Comparison of ENCODE assay signal across 28 mouse cellular contexts in genomic region chr5:115139124-115139523, GRCm38 (mm10). TPM values are rescaled to one million over a fixed set of nuclear protein-coding genes. Genes with fewer than 3 reads are reported as not detected.
"Had no signal": no experiment of that assay in that cellular context is flagged by ENCODE, and none has a peak within 500 bp of the region (broad histone marks: within the 10 kb centered on the region; RNA-seq: fewer than 3 reads in every experiment).

No protein-coding gene starts in this region.

- H3K9me3 ChIP-seq: limb, embryonic 12.5 days; limb, embryonic 15.5 days; midbrain, embryonic 10.5 days; neural tube, embryonic 12.5 days; neural tube, embryonic 15.5 days; stomach, embryonic 15.5 days had no signal

- H3K27ac ChIP-seq: limb, embryonic 12.5 days; limb, embryonic 15.5 days; liver, embryonic 14.5 days; midbrain, embryonic 10.5 days; neural tube, embryonic 12.5 days; neural tube, embryonic 15.5 days; stomach, embryonic 15.5 days had no signal

- H3K9ac ChIP-seq: limb, embryonic 12.5 days; limb, embryonic 15.5 days; liver, embryonic 14.5 days; liver, postnatal 0 days; lung, embryonic 14.5 days; neural tube, embryonic 12.5 days; neural tube, embryonic 15.5 days; stomach, embryonic 15.5 days had no signal

- H3K27me3 ChIP-seq: limb, embryonic 12.5 days; limb, embryonic 15.5 days; neural tube, embryonic 12.5 days; neural tube, embryonic 15.5 days; stomach, embryonic 15.5 days had no signal

- DNase-seq: kidney, adult 9 months; kidney, postnatal 14 days; kidney, postnatal 4 days; left cerebral cortex, postnatal 4 days; liver, postnatal 0 days; lung, embryonic 14.5 days; lung, postnatal 10 days; lung, postnatal 36 days; midbrain, embryonic 14.5 days; retina, postnatal 1 day; right cerebral cortex, postnatal 25 days; spleen, adult 18-20 months; thymus, adult 18-20 months; thymus, postnatal 36 days had no signal

- H3K4me2 ChIP-seq: limb, embryonic 12.5 days; limb, embryonic 15.5 days; liver, embryonic 11.5 days; lung, embryonic 14.5 days; neural tube, embryonic 12.5 days; neural tube, embryonic 15.5 days; stomach, embryonic 15.5 days had no signal

- H3K4me3 ChIP-seq: limb, embryonic 12.5 days; limb, embryonic 15.5 days; megakaryocyte, embryonic 14.5 days; midbrain, embryonic 10.5 days; neural tube, embryonic 12.5 days; neural tube, embryonic 15.5 days; stomach, embryonic 15.5 days had no signal

- H3K4me1 ChIP-seq: limb, embryonic 15.5 days; stomach, embryonic 15.5 days had no signal

- ATAC-seq: liver, postnatal 0 days had no signal

RNA-seq across cellular contexts. Expression of gene Gm10401, which starts 41.0 kb away (rescaled TPM):
- total RNA-seq: layer of hippocampus, adult 18-20 months; layer of hippocampus, postnatal 14 days; left cerebral cortex, adult 8-10 months; left cerebral cortex, postnatal 14 days; left cerebral cortex, postnatal 4 days had no signal
- polyA plus RNA-seq: testis, adult 2 months had no signal

RNA-seq across cellular contexts. Expression of gene Cabp1, which starts 55.1 kb away (rescaled TPM):
- polyA plus RNA-seq: liver, postnatal 0 days had no signal
